Mouse (Mus musculus) pancreas, adult 10 weeks (tissue): ENCODE results near the gene Mblac1. TPM values are rescaled to one million over a fixed set of nuclear protein-coding genes. Genes with fewer than 3 reads are reported as not detected.

ENCODE experiments used
- polyA plus RNA-seq: library from polyadenylated mRNA; stranded (reverse); fragments of 350-450 nt; fragmentation: Illumina TruSeq; extraction: RNeasy Lipid Tissue Mini Kit (QIAGEN cat#74804); gene quantifications from one replicate; pipeline ENCODE4 v1.2.3, GENCODE M21; 2015; ENCODE audit warnings: low read depth, low replicate concordance; ENCODE audit not compliant: insufficient read depth

The Mblac1 gene
- not detected for polyA plus RNA-seq

GRCm38 (mm10) chr5:138193771-138194727 lies at the start of gene Mblac1:
TSS of gene Mblac1 (plus strand) at chr5:138194314.

GRCm38 (mm10) chr5:138155443-138155976 lies 38.6 kb upstream of the Mblac1 start, which contains the start of gene Zfp113:
TSS of gene Zfp113 (minus strand) at chr5:138155744.

GRCm38 (mm10) chr5:138160842-138161665 lies 33.1 kb upstream of the Mblac1 start, which contains the start of gene Cops6:
TSS of gene Cops6 (plus strand) at chr5:138161071.

GRCm38 (mm10) chr5:138171695-138172491 lies 22.2 kb upstream of the Mblac1 start, which contains the start of the genes Ap4m1 and Mcm7:
TSS of gene Ap4m1 (plus strand) at chr5:138172002.
TSS of gene Mcm7 (minus strand) at chr5:138172422.

GRCm38 (mm10) chr5:138186950-138187638 lies 7.0 kb upstream of the Mblac1 start, which contains the start of the genes Taf6 and Cnpy4:
TSS of gene Taf6 (minus strand) at chr5:138187451.
TSS of gene Cnpy4 (plus strand) at chr5:138187485.

GRCm38 (mm10) chr5:138225700-138226099 lies 31.6 kb downstream of the Mblac1 start, which contains the start of gene Nxpe5:
TSS of gene Nxpe5 (plus strand) at chr5:138225898.

Other genes with a start within 250 kb of the Mblac1 start
- gene Gjc3, start 231.2 kb upstream of the Mblac1 start, polyA plus RNA-seq, result not detected
- gene Azgp1, start 212.8 kb upstream of the Mblac1 start, polyA plus RNA-seq, result 3.8 TPM
- gene Smok3a, start 173.1 kb upstream of the Mblac1 start, polyA plus RNA-seq, result not detected
- not detected for gene Smok3b, start 172.9 kb upstream of the Mblac1 start, polyA plus RNA-seq
- not detected for gene Smok3c, start 141.1 kb upstream of the Mblac1 start, polyA plus RNA-seq
- 2.7 TPM for gene Zkscan1, start 109.2 kb upstream of the Mblac1 start, polyA plus RNA-seq
- gene Zscan21, start 77.4 kb upstream of the Mblac1 start, polyA plus RNA-seq, result 4.1 TPM
- 1.2 TPM for gene Zfp113, start 38.6 kb upstream of the Mblac1 start, polyA plus RNA-seq
- 25.2 TPM for gene Cops6, start 33.2 kb upstream of the Mblac1 start, polyA plus RNA-seq
- gene Ap4m1, start 22.3 kb upstream of the Mblac1 start, polyA plus RNA-seq, result 14.3 TPM
- gene Mcm7, start 21.9 kb upstream of the Mblac1 start, polyA plus RNA-seq, result 9.3 TPM
- gene Taf6, start 6.9 kb upstream of the Mblac1 start, polyA plus RNA-seq, result 7.8 TPM
- gene Cnpy4, start 6.8 kb upstream of the Mblac1 start, polyA plus RNA-seq, result 5.6 TPM
- 0.44 TPM for gene Nxpe5, start 31.6 kb downstream of the Mblac1 start, polyA plus RNA-seq
- gene Lamtor4, start 61.2 kb downstream of the Mblac1 start, polyA plus RNA-seq, result 18.8 TPM
- gene BC037034, start 69.7 kb downstream of the Mblac1 start, polyA plus RNA-seq, result 24.9 TPM
- not detected for gene Gal3st4, start 78.5 kb downstream of the Mblac1 start, polyA plus RNA-seq
- gene Gm43720, start 85.6 kb downstream of the Mblac1 start, polyA plus RNA-seq, result 0.22 TPM
- gene Gpc2, start 85.7 kb downstream of the Mblac1 start, polyA plus RNA-seq, result 0.41 TPM
- gene Stag3, start 85.9 kb downstream of the Mblac1 start, polyA plus RNA-seq, result not detected
- gene Pvrig, start 147.6 kb downstream of the Mblac1 start, polyA plus RNA-seq, result not detected
- 1.5 TPM for gene Zfp157, start 247.2 kb downstream of the Mblac1 start, polyA plus RNA-seq